Mouse (Mus musculus): ENCODE data around the gene Akap5. TPM values are rescaled to one million over a fixed set of nuclear protein-coding genes. Genes with fewer than 3 reads are reported as not detected.

Akap5 gene
- polyA plus RNA-seq, 1 experiment from 2014 or later = 1.9 TPM

DNA sequence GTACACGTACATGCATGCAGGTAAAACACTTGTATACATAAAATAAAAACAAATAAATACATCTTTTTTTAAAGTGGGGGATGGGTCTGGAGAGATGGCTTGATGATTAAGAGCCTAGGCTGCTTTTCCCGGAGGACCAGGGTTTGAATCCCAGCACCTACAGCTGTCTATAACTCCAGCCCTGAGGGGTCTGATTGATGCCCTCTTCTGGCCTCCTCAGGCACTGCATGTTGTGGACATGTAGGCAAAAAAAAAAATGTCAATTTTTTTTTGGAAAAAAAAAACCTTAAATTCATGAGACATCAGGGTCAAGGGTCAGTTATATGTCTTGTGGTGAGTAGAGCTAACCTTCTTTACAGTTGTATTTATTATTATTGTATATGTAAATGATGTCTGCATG is 34.4 kb upstream of the Akap5 start:
- no peak overlapping the region for H3K27ac ChIP-seq (ENCODE audit: low read length)
- ATAC-seq (ENCODE audit: low FRiP score, low TSS enrichment) = no peak
- no peaks in the 10 kb centered on the region for H3K9me3 ChIP-seq (ENCODE audit: low read length)
- H3K4me2 ChIP-seq (replicated peaks; ENCODE audit: low read depth, low read length) = no peak overlapping the region
- H3K4me1 ChIP-seq (ENCODE audit: insufficient read depth, low read length) = no peaks in the 10 kb centered on the region
- H3K36me3 ChIP-seq (ENCODE audit: insufficient read depth, low read length) = peaks cover 48% of the 10 kb centered on the region
- H3K4me3 ChIP-seq (ENCODE audit: low read length) = no peak overlapping the region
- 91% methylated on average over 2 of the region's 2 CpGs for WGBS
- H3K27me3 ChIP-seq (ENCODE audit: insufficient read depth, low read length) = no peaks in the 10 kb centered on the region
- H3K9ac ChIP-seq (replicated peaks; ENCODE audit: low read length) = no peak overlapping the region

DNA sequence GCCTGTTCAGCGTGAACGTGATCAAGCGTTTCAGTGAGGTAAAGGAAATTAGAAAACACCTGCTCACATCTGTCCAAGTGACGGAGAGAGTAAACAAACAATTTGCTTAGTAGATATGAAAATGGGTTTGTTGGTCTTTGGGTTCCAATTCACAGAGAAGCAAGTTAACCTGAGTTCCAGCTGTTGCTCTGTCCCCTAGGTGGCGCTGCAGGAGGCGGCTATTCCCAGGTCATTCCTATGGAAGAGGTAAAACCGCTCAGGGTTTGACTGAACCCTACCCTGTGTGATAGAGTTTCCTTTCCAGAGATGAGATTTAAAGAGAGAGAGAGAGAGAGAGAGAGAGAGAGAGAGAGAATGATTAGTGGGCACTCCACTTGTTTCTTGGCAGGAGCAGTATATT is 31.5 kb upstream of the Akap5 start:
- ATAC-seq (ENCODE audit: low FRiP score, low TSS enrichment) = no peak
- H3K9ac ChIP-seq (replicated peaks; ENCODE audit: low read length) = no peak overlapping the region
- H3K36me3 ChIP-seq (ENCODE audit: insufficient read depth, low read length) = peaks cover 62% of the 10 kb centered on the region
- WGBS = 57% methylated on average over 7 of the region's 7 CpGs
- no peaks in the 10 kb centered on the region for H3K27me3 ChIP-seq (ENCODE audit: insufficient read depth, low read length)
- no peaks in the 10 kb centered on the region for H3K4me1 ChIP-seq (ENCODE audit: insufficient read depth, low read length)
- H3K27ac ChIP-seq (ENCODE audit: low read length) = no peak overlapping the region
- no peak overlapping the region for H3K4me2 ChIP-seq (replicated peaks; ENCODE audit: low read depth, low read length)
- no peaks in the 10 kb centered on the region for H3K9me3 ChIP-seq (ENCODE audit: low read length)
- H3K4me3 ChIP-seq (ENCODE audit: low read length) = no peak overlapping the region

DNA sequence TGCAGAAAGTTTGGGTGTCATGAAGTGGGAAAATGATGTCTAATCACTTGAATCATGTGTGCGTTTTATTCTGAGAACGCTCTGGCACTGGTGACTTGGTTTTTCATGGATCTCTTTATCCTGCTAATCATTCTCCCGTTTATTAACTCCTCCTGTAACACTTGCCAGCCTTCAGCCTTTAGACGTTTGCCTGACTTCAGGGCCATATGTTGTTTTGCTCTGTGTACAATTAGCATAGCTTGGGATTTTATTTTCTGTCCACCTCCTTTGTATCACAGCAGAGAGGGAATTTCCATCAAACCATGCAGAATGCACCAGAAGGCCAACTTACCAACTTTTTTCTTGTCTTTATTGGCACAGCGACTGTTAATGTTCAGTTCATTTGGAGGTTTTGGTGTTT is 26.9 kb upstream of the Akap5 start:
- ATAC-seq (ENCODE audit: low FRiP score, low TSS enrichment) = no peak
- H3K27me3 ChIP-seq (ENCODE audit: insufficient read depth, low read length) = no peaks in the 10 kb centered on the region
- H3K27ac ChIP-seq (ENCODE audit: low read length) = no peak overlapping the region
- H3K9ac ChIP-seq (replicated peaks; ENCODE audit: low read length) = no peak overlapping the region
- H3K36me3 ChIP-seq (ENCODE audit: insufficient read depth, low read length) = peaks cover 55% of the 10 kb centered on the region
- no peaks in the 10 kb centered on the region for H3K4me1 ChIP-seq (ENCODE audit: insufficient read depth, low read length)
- 90% methylated on average over 5 of the region's 5 CpGs for WGBS
- no peaks in the 10 kb centered on the region for H3K9me3 ChIP-seq (ENCODE audit: low read length)
- H3K4me2 ChIP-seq (replicated peaks; ENCODE audit: low read depth, low read length) = no peak overlapping the region
- H3K4me3 ChIP-seq (ENCODE audit: low read length) = no peak overlapping the region

DNA sequence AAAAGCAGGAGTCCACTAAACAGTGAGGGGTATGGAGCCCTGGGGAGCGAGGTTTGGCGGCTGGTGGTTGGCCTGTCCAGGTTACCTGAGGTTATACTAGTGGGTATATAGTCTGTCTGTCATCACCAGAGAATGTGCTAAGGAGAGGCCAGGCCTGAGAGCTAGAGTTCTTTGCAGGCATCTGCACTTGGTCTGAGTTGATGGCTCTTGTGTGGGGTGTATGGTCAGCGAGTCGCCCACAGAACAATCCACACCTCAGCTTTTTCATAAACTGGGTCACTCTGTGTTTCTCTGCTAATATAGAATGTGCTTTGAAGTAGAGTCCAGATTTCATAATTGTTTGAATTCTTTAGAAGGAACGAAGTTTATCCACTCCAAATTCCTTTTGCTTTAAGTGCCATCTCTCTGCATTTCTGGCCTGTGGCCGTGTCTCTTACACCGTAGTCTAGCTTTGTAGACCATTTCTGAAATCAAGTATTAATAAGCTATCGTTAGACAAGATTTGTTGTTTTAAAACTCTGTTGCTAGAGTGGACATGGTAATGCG is 25.3 kb upstream of the Akap5 start:
- WGBS = 93% methylated on average over 9 of the region's 9 CpGs
- Histone ChIP-seq H3K27ac (ENCODE audit: low read length) (no peak overlapping the region), H3K27me3 (ENCODE audit: insufficient read depth, low read length) (no peaks in the 10 kb centered on the region), H3K4me2 (replicated peaks; ENCODE audit: low read depth, low read length) (no peak overlapping the region), H3K36me3 (ENCODE audit: insufficient read depth, low read length) (peaks cover 45% of the 10 kb centered on the region), H3K9me3 (ENCODE audit: low read length) (no peaks in the 10 kb centered on the region), H3K4me3 (ENCODE audit: low read length) (no peak overlapping the region), H3K4me1 (ENCODE audit: insufficient read depth, low read length) (no peaks in the 10 kb centered on the region), H3K9ac (replicated peaks; ENCODE audit: low read length) (no peak overlapping the region)
- no peak for ATAC-seq (ENCODE audit: low FRiP score, low TSS enrichment)

DNA sequence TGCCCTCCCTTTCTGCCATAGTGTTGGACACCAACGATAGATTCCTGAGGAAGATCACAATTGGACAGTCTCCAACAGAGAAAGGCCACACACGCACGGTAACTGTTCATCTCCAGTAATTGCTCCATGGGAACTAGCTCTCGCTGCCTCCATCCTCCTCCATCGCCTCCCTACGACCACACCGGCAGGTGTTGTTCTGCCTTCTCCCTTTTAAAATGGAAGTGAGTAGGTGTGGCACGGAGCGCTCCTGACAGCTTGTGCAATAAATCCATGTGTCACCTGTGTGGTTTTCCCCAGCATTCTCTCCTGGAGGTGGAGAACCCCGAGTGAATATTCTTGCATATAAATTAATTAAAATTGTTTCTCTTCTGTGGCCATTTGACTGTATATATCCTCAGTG is 24.3 kb upstream of the Akap5 start:
- Histone ChIP-seq H3K4me2 (replicated peaks; ENCODE audit: low read depth, low read length) (no peak overlapping the region), H3K4me1 (ENCODE audit: insufficient read depth, low read length) (no peaks in the 10 kb centered on the region), H3K36me3 (ENCODE audit: insufficient read depth, low read length) (peaks cover 43% of the 10 kb centered on the region), H3K9me3 (ENCODE audit: low read length) (no peaks in the 10 kb centered on the region), H3K27ac (ENCODE audit: low read length) (no peak overlapping the region), H3K4me3 (ENCODE audit: low read length) (no peak overlapping the region), H3K27me3 (ENCODE audit: insufficient read depth, low read length) (no peaks in the 10 kb centered on the region), H3K9ac (replicated peaks; ENCODE audit: low read length) (no peak overlapping the region)
- 85% methylated on average over 10 of the region's 10 CpGs for WGBS
- no peak for ATAC-seq (ENCODE audit: low FRiP score, low TSS enrichment)

DNA sequence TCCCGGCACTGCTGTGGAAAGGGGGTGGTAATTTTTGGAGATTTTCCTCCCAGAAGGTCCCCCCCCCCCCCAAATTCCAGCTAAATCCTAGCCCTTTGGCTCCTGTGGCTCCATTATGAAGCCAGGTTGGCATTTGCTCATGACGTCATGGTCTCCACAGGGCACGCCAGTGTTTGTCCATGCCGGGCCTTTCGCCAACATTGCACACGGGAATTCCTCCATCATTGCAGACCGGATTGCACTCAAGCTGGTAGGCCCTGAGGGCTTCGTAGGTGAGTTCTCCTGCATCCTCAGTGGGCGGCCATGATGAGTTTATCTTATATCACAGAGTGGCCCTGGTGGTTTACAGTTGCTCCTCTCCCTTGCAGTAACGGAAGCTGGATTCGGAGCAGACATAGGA is 21.2 kb upstream of the Akap5 start:
- H3K4me2 ChIP-seq (replicated peaks; ENCODE audit: low read depth, low read length) = no peak overlapping the region
- WGBS = 97% methylated on average over 11 of the region's 11 CpGs
- H3K4me3 ChIP-seq (ENCODE audit: low read length) = no peak overlapping the region
- peaks cover 17% of the 10 kb centered on the region for H3K4me1 ChIP-seq (ENCODE audit: insufficient read depth, low read length)
- H3K9me3 ChIP-seq (ENCODE audit: low read length) = no peaks in the 10 kb centered on the region
- H3K36me3 ChIP-seq (ENCODE audit: insufficient read depth, low read length) = peaks cover 28% of the 10 kb centered on the region
- no peak overlapping the region for H3K27ac ChIP-seq (ENCODE audit: low read length)
- no peak overlapping the region for H3K9ac ChIP-seq (replicated peaks; ENCODE audit: low read length)
- no peak for ATAC-seq (ENCODE audit: low FRiP score, low TSS enrichment)
- H3K27me3 ChIP-seq (ENCODE audit: insufficient read depth, low read length) = no peaks in the 10 kb centered on the region

DNA sequence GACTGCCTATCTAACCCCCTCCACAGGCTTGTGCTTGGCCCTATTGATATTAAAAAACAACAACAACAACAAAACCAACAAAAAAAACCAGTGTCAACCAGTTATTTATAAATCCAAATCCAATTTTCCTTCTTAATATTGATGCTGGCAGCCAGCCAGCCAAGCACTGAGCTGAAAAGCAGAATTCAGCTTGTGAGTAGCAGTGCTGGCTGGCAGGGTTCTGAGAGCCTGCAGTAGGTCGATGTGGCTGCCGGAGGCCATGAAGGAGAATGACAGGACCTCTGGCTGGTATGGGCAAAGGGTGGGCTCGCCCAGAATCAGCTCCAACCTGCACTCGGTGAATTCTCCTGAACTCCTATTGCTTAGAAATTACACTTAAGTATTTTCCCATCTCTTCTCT is 20.5 kb upstream of the Akap5 start:
- H3K4me3 ChIP-seq (ENCODE audit: low read length) = no peak overlapping the region
- H3K9me3 ChIP-seq (ENCODE audit: low read length) = no peaks in the 10 kb centered on the region
- peaks cover 18% of the 10 kb centered on the region for H3K4me1 ChIP-seq (ENCODE audit: insufficient read depth, low read length)
- WGBS = 54% methylated on average over 4 of the region's 4 CpGs
- no peak overlapping the region for H3K27ac ChIP-seq (ENCODE audit: low read length)
- peaks cover 21% of the 10 kb centered on the region for H3K36me3 ChIP-seq (ENCODE audit: insufficient read depth, low read length)
- H3K9ac ChIP-seq (replicated peaks; ENCODE audit: low read length) = no peak overlapping the region
- no peak for ATAC-seq (ENCODE audit: low FRiP score, low TSS enrichment)
- H3K4me2 ChIP-seq (replicated peaks; ENCODE audit: low read depth, low read length) = no peak overlapping the region
- H3K27me3 ChIP-seq (ENCODE audit: insufficient read depth, low read length) = no peaks in the 10 kb centered on the region

DNA sequence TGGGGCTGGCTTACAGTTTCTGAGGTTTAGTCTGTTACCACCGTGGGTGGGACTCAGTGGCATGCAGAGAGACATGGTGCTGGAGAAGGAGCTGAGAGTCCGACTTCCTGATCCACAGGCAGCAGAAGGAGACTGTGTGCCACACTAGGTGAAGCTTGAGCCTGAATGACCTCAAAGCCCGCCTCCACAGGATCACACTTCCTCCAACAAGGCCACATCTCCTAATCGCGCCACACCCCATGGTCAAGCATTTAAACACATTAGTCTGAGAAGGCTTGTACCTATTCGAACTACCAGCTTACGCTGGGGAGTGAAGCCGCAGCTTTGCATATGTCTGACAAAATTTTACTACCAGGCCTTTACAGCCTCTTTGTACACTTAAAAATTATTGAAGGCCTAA is 19.6 kb upstream of the Akap5 start:
- H3K4me2 ChIP-seq (replicated peaks; ENCODE audit: low read depth, low read length) = no peak overlapping the region
- no peak overlapping the region for H3K4me3 ChIP-seq (ENCODE audit: low read length)

DNA sequence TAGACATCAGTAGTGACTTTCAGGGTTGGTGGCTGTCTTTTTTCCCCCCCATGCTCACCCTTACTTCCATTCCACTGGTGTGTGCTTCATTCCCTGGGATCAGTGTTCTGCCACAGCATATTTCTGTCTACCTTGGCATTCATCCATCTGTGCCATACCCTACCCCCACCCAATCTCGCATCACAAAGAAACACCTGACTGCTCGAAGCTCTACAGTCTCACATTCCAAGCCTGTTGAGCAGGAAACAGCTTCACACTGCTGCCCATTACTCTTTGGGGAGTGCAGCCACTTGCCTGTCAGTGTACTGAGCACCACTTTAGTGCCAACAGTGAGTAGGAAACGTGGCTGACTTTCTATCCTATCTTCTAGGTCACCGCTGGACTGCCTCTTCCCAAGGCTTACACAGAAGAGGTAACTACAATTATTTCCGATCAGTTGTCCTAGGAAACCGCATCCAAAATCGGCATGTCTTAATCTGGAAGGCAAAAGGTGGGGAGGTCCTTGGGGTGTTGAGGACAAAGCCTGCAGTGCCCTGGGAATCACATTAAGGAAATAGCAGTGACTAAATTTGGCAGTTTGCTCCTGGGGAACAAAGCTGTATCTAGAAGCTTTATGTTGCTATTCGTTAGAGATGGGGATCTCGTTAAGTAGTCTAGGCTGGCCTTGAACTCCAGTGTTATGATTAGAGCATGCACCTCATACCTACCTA is 17.7 kb upstream of the Akap5 start:
- 55% methylated on average over 9 of the region's 9 CpGs for WGBS
- ATAC-seq (ENCODE audit: low FRiP score, low TSS enrichment) = peak; percentile 55; the same call in 1 of the 2 replicates
- no peak overlapping the region for H3K4me2 ChIP-seq (replicated peaks; ENCODE audit: low read depth, low read length)

More for the DNA sequence above, 19.6 kb upstream of the Akap5 start:
- Histone ChIP-seq H3K27me3 (ENCODE audit: insufficient read depth, low read length) (no peaks in the 10 kb centered on the region), H3K27ac (ENCODE audit: low read length) (no peak overlapping the region), H3K36me3 (ENCODE audit: insufficient read depth, low read length) (peaks cover 20% of the 10 kb centered on the region), H3K4me1 (ENCODE audit: insufficient read depth, low read length) (peaks cover 18% of the 10 kb centered on the region), H3K9me3 (ENCODE audit: low read length) (no peaks in the 10 kb centered on the region), H3K9ac (replicated peaks; ENCODE audit: low read length) (no peak overlapping the region)
- ATAC-seq (ENCODE audit: low FRiP score, low TSS enrichment) = no peak
- 87% methylated on average over 8 of the region's 8 CpGs for WGBS

DNA sequence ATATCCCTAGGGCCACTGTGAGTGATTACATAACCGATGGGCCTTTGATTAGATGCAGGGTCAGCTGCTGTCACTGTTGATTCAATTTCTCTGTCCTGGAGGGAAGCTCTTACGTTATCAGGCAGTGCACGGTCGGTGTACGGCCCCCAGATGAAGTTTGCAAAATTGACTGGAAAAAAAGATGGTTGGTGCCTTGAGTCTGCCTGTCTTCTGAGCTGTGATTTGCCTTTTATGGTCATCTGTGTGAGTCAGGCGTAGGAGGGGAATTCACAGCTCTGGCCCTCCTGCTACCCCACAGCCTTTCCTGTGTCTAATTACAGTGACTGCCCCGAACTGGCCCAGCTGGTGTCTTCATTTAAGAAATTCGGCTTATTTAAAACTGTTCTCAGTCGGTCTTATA is 16.7 kb upstream of the Akap5 start:
- no peak overlapping the region for H3K4me3 ChIP-seq (ENCODE audit: low read length)
- no peaks in the 10 kb centered on the region for H3K9me3 ChIP-seq (ENCODE audit: low read length)
- H3K36me3 ChIP-seq (ENCODE audit: insufficient read depth, low read length) = peaks cover 11% of the 10 kb centered on the region
- H3K27ac ChIP-seq (ENCODE audit: low read length) = peak overlapping the region; percentile 88
- H3K27me3 ChIP-seq (ENCODE audit: insufficient read depth, low read length) = no peaks in the 10 kb centered on the region
- no peak overlapping the region for H3K4me2 ChIP-seq (replicated peaks; ENCODE audit: low read depth, low read length)
- peak; percentile 77 for ATAC-seq (ENCODE audit: low FRiP score, low TSS enrichment)
- 12% methylated on average over 9 of the region's 9 CpGs for WGBS
- H3K4me1 ChIP-seq (ENCODE audit: insufficient read depth, low read length) = peaks cover 18% of the 10 kb centered on the region
- no peak overlapping the region for H3K9ac ChIP-seq (replicated peaks; ENCODE audit: low read length)

More for the DNA sequence above, 17.7 kb upstream of the Akap5 start:
- H3K36me3 ChIP-seq (ENCODE audit: insufficient read depth, low read length) = peaks cover 9% of the 10 kb centered on the region
- H3K4me1 ChIP-seq (ENCODE audit: insufficient read depth, low read length) = peaks cover 18% of the 10 kb centered on the region
- H3K27ac ChIP-seq (ENCODE audit: low read length) = peak overlapping the region; percentile 88
- H3K9ac ChIP-seq (replicated peaks; ENCODE audit: low read length) = no peak overlapping the region
- no peaks in the 10 kb centered on the region for H3K9me3 ChIP-seq (ENCODE audit: low read length)
- H3K27me3 ChIP-seq (ENCODE audit: insufficient read depth, low read length) = no peaks in the 10 kb centered on the region
- no peak overlapping the region for H3K4me3 ChIP-seq (ENCODE audit: low read length)
